Mouse (Mus musculus) spleen, embryonic (tissue): Measurements from ENCODE around the gene Gm42906.

ENCODE experiments used
- CTCF ChIA-PET: fragments of 350-600 bp; sonication (Branson Sonifier 250); formaldehyde crosslinking; loops from one replicate; lab custom pipeline; 2022; lab: Charles Lee

The Gm42906 gene

GRCm38 (mm10) chr5:151027171-151027570, 400.8 kb downstream of the Gm42906 start:
- CTCF ChIA-PET: no interaction called here

GRCm38 (mm10) chr5:151026069-151026468, 401.9 kb downstream of the Gm42906 start:
- CTCF ChIA-PET: no interaction called here

GRCm38 (mm10) chr5:151024483-151024882, 403.5 kb downstream of the Gm42906 start:
- CTCF ChIA-PET: no interaction called here

- CTCF ChIA-PET: no interaction called here
These were observed 404.5 kb downstream of the Gm42906 start for GRCm38 (mm10) chr5:151023461-151023860.

GRCm38 (mm10) chr5:151022939-151023338, 405.0 kb downstream of the Gm42906 start:
- CTCF ChIA-PET: no interaction called here

- CTCF ChIA-PET: no interaction called here
These were observed 405.9 kb downstream of the Gm42906 start for GRCm38 (mm10) chr5:151022026-151022425.

GRCm38 (mm10) chr5:151020831-151021230, 407.1 kb downstream of the Gm42906 start:
- CTCF ChIA-PET: no interaction called here

GRCm38 (mm10) chr5:151020031-151020820, 407.7 kb downstream of the Gm42906 start:
- CTCF ChIA-PET: no interaction called here

GRCm38 (mm10) chr5:151018959-151019358, 409.0 kb downstream of the Gm42906 start:
- CTCF ChIA-PET: no interaction called here

- CTCF ChIA-PET: no interaction called here
These were observed 409.5 kb downstream of the Gm42906 start for GRCm38 (mm10) chr5:151018450-151018849.
